Mouse (Mus musculus) lung, adult 2 months (tissue): ENCODE results near the gene Prkg1.

ENCODE experiments used
- CTCF ChIP-seq: fragments of 200-500 bp; IDR thresholded peaks from 2 replicates; pipeline ENCODE4 v1.5.1; 2011; ENCODE audit warnings: mild to moderate bottlenecking, low read length, control low read depth; ENCODE audit not compliant: insufficient read depth
- POLR2A ChIP-seq: fragments of 200-500 bp; IDR thresholded peaks from 2 replicates; pipeline ENCODE4 v1.6.1; 2011; ENCODE audit warnings: low read depth, mild to moderate bottlenecking, control low read depth, low read length, borderline replicate concordance; ENCODE audit errors: extremely low read depth

- TF ChIP-seq CTCF = no peak
- TF ChIP-seq POLR2A = no peak
Measured at GRCm38 (mm10) chr19:30552260-30552659, 1212.6 kb downstream of the Prkg1 start.
